Mouse (Mus musculus): ENCODE data around the gene Rcbtb2.
A peak's percentile ranks its signal among the peaks of the same experiment; 100 is the strongest.

Rcbtb2 gene

GRCm38 (mm10) chr14:73116301-73116700, 6.5 kb upstream of the Rcbtb2 start:
- DNase-seq (ENCODE audit: low read depth, low spot score), result peak; percentile 58

GRCm38 (mm10) chr14:73116938-73117337, 5.9 kb upstream of the Rcbtb2 start:
- DNase-seq (ENCODE audit: low read depth, low spot score), result peak; percentile 95

- no peak for DNase-seq (ENCODE audit: low read depth, low spot score)
These were observed 5.1 kb upstream of the Rcbtb2 start for GRCm38 (mm10) chr14:73117411-73118392.

GRCm38 (mm10) chr14:73118482-73119347, 4.1 kb upstream of the Rcbtb2 start:
- peak; percentile 72 for DNase-seq (ENCODE audit: low read depth, low spot score)

- DNase-seq (ENCODE audit: low read depth, low spot score), result no peak
These were observed 3.4 kb upstream of the Rcbtb2 start for GRCm38 (mm10) chr14:73119459-73119858.

GRCm38 (mm10) chr14:73119966-73120365, 2.9 kb upstream of the Rcbtb2 start:
- no peak for DNase-seq (ENCODE audit: low read depth, low spot score)

GRCm38 (mm10) chr14:73122211-73122922, 470 bp upstream of the Rcbtb2 start:
- DNase-seq (ENCODE audit: low read depth, low spot score), result no peak

- DNase-seq (ENCODE audit: low read depth, low spot score), result no peak
These were observed 544 bp downstream of the Rcbtb2 start for GRCm38 (mm10) chr14:73123381-73123780.

- peak; percentile 81 for DNase-seq (ENCODE audit: low read depth, low spot score)
These were observed 949 bp downstream of the Rcbtb2 start for GRCm38 (mm10) chr14:73123786-73124185.

- no peak for DNase-seq (ENCODE audit: low read depth, low spot score)
These were observed 7.7 kb downstream of the Rcbtb2 start for GRCm38 (mm10) chr14:73130519-73130918.

GRCm38 (mm10) chr14:73131856-73132410, 9.1 kb downstream of the Rcbtb2 start:
- DNase-seq (ENCODE audit: low read depth, low spot score), result no peak

- no peak for DNase-seq (ENCODE audit: low read depth, low spot score)
These were observed 9.9 kb downstream of the Rcbtb2 start for GRCm38 (mm10) chr14:73132731-73133130.

- no peak for DNase-seq (ENCODE audit: low read depth, low spot score)
These were observed 14.4 kb downstream of the Rcbtb2 start for GRCm38 (mm10) chr14:73137234-73137633.

GRCm38 (mm10) chr14:73138483-73138882, 15.6 kb downstream of the Rcbtb2 start:
- no peak for DNase-seq (ENCODE audit: low read depth, low spot score)

- DNase-seq (ENCODE audit: low read depth, low spot score), result no peak
These were observed 17.0 kb downstream of the Rcbtb2 start for GRCm38 (mm10) chr14:73139866-73140265.

- no peak for DNase-seq (ENCODE audit: low read depth, low spot score)
These were observed 19.0 kb downstream of the Rcbtb2 start for GRCm38 (mm10) chr14:73141800-73142199.

GRCm38 (mm10) chr14:73142421-73142895, 19.6 kb downstream of the Rcbtb2 start:
- DNase-seq (ENCODE audit: low read depth, low spot score), result no peak

GRCm38 (mm10) chr14:73142896-73143709, 20.3 kb downstream of the Rcbtb2 start:
- DNase-seq (ENCODE audit: low read depth, low spot score), result peak; percentile 89

GRCm38 (mm10) chr14:73143710-73144420, 21.0 kb downstream of the Rcbtb2 start:
- no peak for DNase-seq (ENCODE audit: low read depth, low spot score)

GRCm38 (mm10) chr14:73145531-73145930, 22.7 kb downstream of the Rcbtb2 start:
- no peak for DNase-seq (ENCODE audit: low read depth, low spot score)
